Mouse (Mus musculus) central nervous system, embryonic 14 days (tissue): ENCODE results near the gene Gm16442. TPM values are rescaled to one million over a fixed set of nuclear protein-coding genes. Genes with fewer than 3 reads are reported as not detected.

Source experiments
- polyA plus RNA-seq: library from polyadenylated mRNA; depleted of rRNA; stranded (reverse); fragments of >200 nt; gene quantifications from 2 replicates; pipeline ENCODE4 v1.2.3, GENCODE M21; 2012; rRNA removed

The Gm16442 gene
- not detected in 2 replicates for polyA plus RNA-seq

GRCm38 (mm10) chr7:20122479-20122878 is at the start of gene Gm16442:
Gene Gm16442 (minus strand): TSS chr7:20122579.

DNA sequence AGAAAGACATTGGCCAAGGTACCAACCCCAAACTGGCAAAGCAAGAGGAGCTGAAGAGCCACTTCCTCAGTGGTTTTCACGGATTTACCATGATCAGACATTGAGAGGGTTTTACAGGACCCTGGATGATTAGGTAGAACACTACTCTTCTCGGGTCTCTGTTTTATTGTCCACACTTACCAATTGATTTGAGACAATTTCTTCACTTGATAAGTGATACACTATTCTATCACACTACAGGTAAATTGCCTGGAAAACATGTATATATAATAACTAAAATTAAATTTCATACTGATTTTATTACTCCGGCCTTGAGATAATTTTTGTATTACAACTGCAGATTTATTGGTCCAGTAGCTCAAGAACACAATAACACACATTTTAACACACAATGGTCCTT is 45.9 kb upstream of the Gm16442 start, which contains the start of gene Vmn1r94:
Gene Vmn1r94 (minus strand): TSS at position 101 of the 400 bp plus-strand sequence.

DNA sequence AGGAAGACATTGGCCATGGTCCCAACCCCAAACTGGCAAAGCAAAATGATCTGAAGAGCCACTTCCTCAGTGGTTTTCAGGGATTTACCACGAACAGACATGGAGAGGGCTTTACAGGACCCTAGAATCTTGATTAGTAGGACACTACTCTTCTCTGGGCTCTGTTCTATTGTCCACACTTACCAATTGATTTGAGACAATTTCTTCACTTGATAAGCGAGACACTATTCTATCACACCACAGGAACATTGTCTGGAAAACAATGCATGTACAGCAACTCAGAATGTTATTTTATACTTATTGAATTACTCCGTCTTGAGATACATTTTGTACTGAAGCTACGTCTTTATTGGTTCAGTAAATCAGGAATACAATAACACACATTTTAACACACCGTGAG is 16.6 kb upstream of the Gm16442 start, which contains the start of gene Vmn1r93:
Gene Vmn1r93 (minus strand): TSS at position 101 of the 400 bp plus-strand sequence.

DNA sequence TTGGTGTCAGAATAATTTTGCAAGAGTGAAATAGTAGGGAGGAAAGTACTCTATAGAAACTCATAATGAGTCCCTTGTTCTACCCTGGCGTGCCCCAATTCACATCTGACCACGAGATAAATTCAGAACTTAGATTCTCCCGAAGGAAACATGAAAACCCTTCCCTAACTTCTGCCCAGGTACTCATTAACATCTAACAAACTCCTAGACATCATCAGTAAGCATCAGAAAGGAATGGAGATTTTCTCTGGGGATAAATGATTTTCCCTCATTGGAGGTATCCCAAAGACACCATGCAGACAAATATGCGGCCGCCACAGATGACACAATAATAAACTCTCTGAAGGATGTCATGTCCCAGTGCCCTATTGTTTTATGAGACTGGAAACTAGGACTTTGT is 23.0 kb downstream of the Gm16442 start, which contains the start of gene Vmn1r91:
Gene Vmn1r91 (plus strand): TSS at position 301 of the 400 bp plus-strand sequence.

Other genes starting within 250 kb of the Gm16442 start
- gene Ceacam19, start 234.6 kb downstream of the Gm16442 start, polyA plus RNA-seq = 0.10 TPM in 1 of 2 replicates, not detected in the other
- gene Pvr, start 201.4 kb downstream of the Gm16442 start, polyA plus RNA-seq = 8.5 and 11.6 TPM in 2 replicates
- gene Igsf23, start 171.8 kb downstream of the Gm16442 start, polyA plus RNA-seq = not detected in 2 replicates
- not detected in 2 replicates for gene Ceacam20, start 157.2 kb downstream of the Gm16442 start, polyA plus RNA-seq
- gene Nlrp9b, start 131.1 kb downstream of the Gm16442 start, polyA plus RNA-seq = not detected in 2 replicates
- gene Vmn1r91, start 22.9 kb downstream of the Gm16442 start, polyA plus RNA-seq = not detected in 2 replicates
- gene Vmn1r93, start 16.5 kb upstream of the Gm16442 start, polyA plus RNA-seq = not detected in 2 replicates
- not detected in 2 replicates for gene Vmn1r94, start 45.8 kb upstream of the Gm16442 start, polyA plus RNA-seq
- not detected in 2 replicates for gene Vmn1r95, start 71.1 kb upstream of the Gm16442 start, polyA plus RNA-seq
- not detected in 2 replicates for gene Gm6164, start 83.0 kb upstream of the Gm16442 start, polyA plus RNA-seq
- not detected in 2 replicates for gene Gm4498, start 111.2 kb upstream of the Gm16442 start, polyA plus RNA-seq
- not detected in 2 replicates for gene Gm5890, start 140.3 kb upstream of the Gm16442 start, polyA plus RNA-seq
- not detected in 2 replicates for gene Gm4133, start 211.5 kb upstream of the Gm16442 start, polyA plus RNA-seq